Mouse (Mus musculus): Measurements from ENCODE around the gene Carmil3.

DNA sequence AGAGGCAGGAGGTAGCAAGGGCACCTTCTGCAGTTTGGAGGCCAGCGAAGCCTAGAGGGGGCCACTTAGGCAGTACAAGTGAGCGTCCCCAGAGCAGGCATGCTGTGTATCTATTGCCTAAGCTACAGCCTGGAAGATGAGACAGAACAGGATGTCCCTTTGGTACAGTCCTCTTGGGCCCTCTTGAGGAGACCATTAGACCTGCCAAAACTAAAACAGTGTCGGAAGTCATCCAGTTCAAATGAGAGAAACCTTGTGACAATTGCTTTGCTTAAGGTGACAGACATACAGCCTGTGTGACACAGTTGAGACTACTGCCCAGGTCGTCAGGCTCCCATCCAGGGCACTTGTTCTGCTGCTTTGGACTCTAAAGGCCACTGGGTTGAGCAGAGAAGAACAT lies 29.2 kb downstream of the Carmil3 start:
- TF ChIP-seq POLR2A (IDR thresholded peaks at IDR 0.05; ENCODE audit: extremely low read depth, insufficient read depth, low read length) (no peak), CTCF (IDR thresholded peaks at IDR 0.05; ENCODE audit: low read depth, low read length) (no peak)
